9 mouse cellular contexts compared by ENCODE assay signal in the genomic region with DNA sequence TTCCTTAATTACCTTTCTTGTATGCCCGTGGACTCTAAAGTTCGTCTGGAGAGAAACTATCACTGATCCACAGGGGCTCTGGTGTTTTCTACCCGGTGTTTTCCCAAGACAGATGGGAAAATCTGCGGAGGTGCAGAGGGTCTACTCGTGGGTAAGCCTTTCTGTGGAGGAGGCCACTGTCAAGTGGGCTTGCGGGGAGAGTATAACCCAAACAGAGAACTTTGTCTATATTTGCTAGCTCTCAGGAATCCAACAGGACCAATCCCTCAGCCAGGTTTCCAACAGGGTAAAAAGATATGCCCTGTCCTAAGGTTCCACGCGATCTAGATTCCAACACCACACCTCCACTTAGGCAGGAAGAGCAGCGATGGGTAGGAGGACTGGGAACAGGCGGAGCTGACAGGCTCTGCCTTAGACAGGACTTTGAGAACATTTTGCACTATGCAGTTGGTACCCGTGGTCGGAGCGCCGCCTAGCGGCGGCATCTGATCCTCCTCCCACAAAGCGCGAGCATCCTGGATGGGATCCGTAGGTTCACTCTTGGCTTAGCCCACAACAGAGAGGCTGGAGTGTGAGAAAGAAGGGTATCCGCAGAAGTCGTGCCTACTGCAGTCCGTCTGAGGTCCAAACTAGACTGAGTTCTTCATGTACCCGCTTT. TPM values are rescaled to one million over a fixed set of nuclear protein-coding genes. Genes with fewer than 3 reads are reported as not detected.
DNase-seq lines count a peak whose midpoint lies in the region; ATAC-seq lines count a peak whose summit lies in the region.
"Had no signal": no experiment of that assay in that cellular context is flagged by ENCODE, and none has a peak within 500 bp of the region (broad histone marks: within the 10 kb centered on the region; RNA-seq: fewer than 3 reads in every experiment).

No protein-coding gene starts in this region.

- no peaks in the 10 kb centered on the region for H3K36me3 ChIP-seq in forebrain, embryonic 12.5 days (replicated peaks)

- no peak overlapping the region for H3K4me3 ChIP-seq in forebrain, embryonic 12.5 days (replicated peaks)
- H3K4me3 ChIP-seq: megakaryocyte, embryonic 14.5 days had no signal

- H3K4me1 ChIP-seq in forebrain, embryonic 12.5 days = peaks cover 8% of the 10 kb centered on the region; the same call in 1 of the 2 replicates

- 21% methylated on average over 23 of the region's 23 CpGs for WGBS in forebrain, embryonic 12.5 days

- no peaks in the 10 kb centered on the region for H3K9me3 ChIP-seq in forebrain, embryonic 12.5 days
- H3K9me3 ChIP-seq: megakaryocyte, embryonic 14.5 days had no signal

- H3K4me2 ChIP-seq in forebrain, embryonic 12.5 days = no peak overlapping the region

- DNase-seq in MN1 (ENCODE audit: low spot score) = peak; percentile 38
- DNase-seq in c-Kit-positive CD71-positive TER-119-positive erythroid progenitor cells, embryonic 14.5 days (ENCODE audit: low spot score) = peak; percentile 47
- peak; percentile 54 to 67 for DNase-seq in layer of hippocampus, adult 8-10 months (ENCODE audit: low spot score in 2 of 2)
- peak; percentile 82 for DNase-seq in lung, postnatal 10 days
- DNase-seq in retina, embryonic 14.5 days (ENCODE audit: low spot score) = peak; percentile 93
- DNase-seq in yolk sac, embryonic 10.5 days (ENCODE audit: low spot score) = peak; percentile 67

- no peak overlapping the region for H3K9ac ChIP-seq in forebrain, embryonic 12.5 days

- ATAC-seq in forebrain, embryonic 12.5 days (ENCODE audit: low FRiP score) = peak; percentile 90
- ATAC-seq in hematopoietic stem cell, adult 5-6 weeks (replicated peaks in 1 of 2; ENCODE audit: insufficient read depth in 1 of 2, low FRiP score in 2 of 2, low TSS enrichment in 1 of 2, low read depth in 1 of 2, poor library complexity in 2 of 2, severe bottlenecking in 2 of 2) = peak; percentile 65 to 78

- no peak overlapping the region for H3K27ac ChIP-seq in forebrain, embryonic 12.5 days

- H3K27me3 ChIP-seq in forebrain, embryonic 12.5 days = 0 out of 2 replicates have a peak, but pooled peaks cover 25% of the 10 kb centered on the region

RNA-seq across cellular contexts. Expression of gene Erv3, which starts 46.9 kb away (rescaled TPM):
- polyA plus RNA-seq in forebrain, embryonic 12.5 days (2016; fragmentation: Nextera tagmentation; extraction: Ambion mirVana) = not detected in 2 replicates
- total RNA-seq in hematopoietic stem cell, adult 5-6 weeks (2017) = not detected in 2 replicates
- under 1 TPM; 0.12 to 0.36 (median 0.29) TPM for total RNA-seq in layer of hippocampus, adult 8-10 months (2022)

Comparison
In these comparisons a context has a peak if more than half of its experiments do, and no peak if none do; other contexts are left out.
1. DNase-seq: peak in every context shown above with its lines; median percentile 93 in retina, embryonic 14.5 days; 82 in lung, postnatal 10 days; 67 in yolk sac, embryonic 10.5 days; 60 in layer of hippocampus, adult 8-10 months; 47 in c-Kit-positive CD71-positive TER-119-positive erythroid progenitor cells, embryonic 14.5 days; 38 in MN1.